Comparison of ENCODE assay signal across 14 mouse cellular contexts in genomic region chr2:120158016-120158415, GRCm38 (mm10). TPM values are rescaled to one million over a fixed set of nuclear protein-coding genes. Genes with fewer than 3 reads are reported as not detected.
DNase-seq lines count a peak whose midpoint lies in the region; ATAC-seq and TF ChIP-seq lines count a peak whose summit lies in the region.
"Had no signal": no experiment of that assay in that cellular context is flagged by ENCODE, and none has a peak within 500 bp of the region (broad histone marks: within the 10 kb centered on the region; RNA-seq: fewer than 3 reads in every experiment).

No protein-coding gene starts in this region.

- no peak for ATAC-seq in intestine, postnatal 0 days
- ATAC-seq in intestine, embryonic 15.5 days: no peak
- ATAC-seq in liver, postnatal 0 days: no peak
- no peak for ATAC-seq in inflammation-experienced regulatory T-cells, adult 6 months

- no peak overlapping the region for H3K9ac ChIP-seq in intestine, postnatal 0 days (ENCODE audit: low read depth, low read length)
- H3K9ac ChIP-seq in intestine, embryonic 15.5 days: no peak overlapping the region
- no peak overlapping the region for H3K9ac ChIP-seq in liver, postnatal 0 days (replicated peaks)
- H3K9ac ChIP-seq: hindbrain, embryonic 15.5 days had no signal

- no peaks in the 10 kb centered on the region for H3K4me1 ChIP-seq in intestine, postnatal 0 days (replicated peaks; ENCODE audit: control insufficient read depth, insufficient read depth, low read length)
- H3K4me1 ChIP-seq in intestine, embryonic 15.5 days (replicated peaks): no peaks in the 10 kb centered on the region
- H3K4me1 ChIP-seq in spleen, adult 2 months (ENCODE audit: control insufficient read depth, insufficient read depth, insufficient read length): no peaks in the 10 kb centered on the region; the same call in 1 of the 2 replicates
- peaks cover 11% of the 10 kb centered on the region; the same call in 1 of the 2 replicates for H3K4me1 ChIP-seq in liver, postnatal 0 days (ENCODE audit: insufficient read depth)

- no peak overlapping the region for H3K4me3 ChIP-seq in intestine, postnatal 0 days (ENCODE audit: low read depth, low read length)
- no peak overlapping the region for H3K4me3 ChIP-seq in intestine, embryonic 15.5 days (replicated peaks)
- H3K4me3 ChIP-seq in spleen, adult 2 months (ENCODE audit: extremely low read depth, insufficient read depth, insufficient read length): no peak overlapping the region
- H3K4me3 ChIP-seq in liver, postnatal 0 days (ENCODE audit: low read depth, low read length): no peak overlapping the region
- H3K4me3 ChIP-seq: erythroblast, embryonic 14.5 days; hindbrain, embryonic 15.5 days had no signal

- no peak for DNase-seq in spleen, adult 2 months (ENCODE audit: low read depth in 1 of 2, low spot score in 2 of 2)
- DNase-seq in spleen, adult 18-20 months: no peak
- no peak for DNase-seq in liver, postnatal 0 days
- peak; percentile 51 for DNase-seq in thymus, postnatal 4 days
- no peak for DNase-seq in left cerebral cortex, adult 9 months (ENCODE audit: low spot score in 2 of 2)
- DNase-seq: adrenal gland, postnatal 25 days; cerebellum, adult 9-10 months; gastrocnemius, postnatal 25 days; right cerebral cortex, adult 18-20 months had no signal

- no peak for TF ChIP-seq EP300 in liver, postnatal 0 days (IDR thresholded peaks at IDR 0.05; ENCODE audit: low read depth)

- peak; percentile 65 for TF ChIP-seq CTCF in intestine, postnatal 0 days (IDR thresholded peaks at IDR 0.05; ENCODE audit: low read depth)
- peak; percentile 1; the same call in 1 of the 2 replicates for TF ChIP-seq CTCF in spleen, adult 2 months (IDR thresholded peaks at IDR 0.05; ENCODE audit: extremely low read depth, insufficient read depth, insufficient read length, insufficient replicate concordance)
- TF ChIP-seq CTCF in liver, postnatal 0 days (IDR thresholded peaks at IDR 0.05; ENCODE audit: low read depth): peak; percentile 56

- no peak overlapping the region for H3K4me2 ChIP-seq in intestine, postnatal 0 days (replicated peaks; ENCODE audit: low read depth)
- H3K4me2 ChIP-seq in intestine, embryonic 15.5 days (replicated peaks): no peak overlapping the region
- no peak overlapping the region for H3K4me2 ChIP-seq in liver, postnatal 0 days (ENCODE audit: low read depth, low read length)
- H3K4me2 ChIP-seq: hindbrain, embryonic 15.5 days had no signal

- no peak for TF ChIP-seq POLR2A in spleen, adult 2 months (IDR thresholded peaks at IDR 0.05; ENCODE audit: low read depth, low read length)

- H3K27me3 ChIP-seq in intestine, postnatal 0 days (replicated peaks; ENCODE audit: control insufficient read depth, insufficient read depth, low read length): no peaks in the 10 kb centered on the region
- no peaks in the 10 kb centered on the region for H3K27me3 ChIP-seq in intestine, embryonic 15.5 days (replicated peaks)
- H3K27me3 ChIP-seq in spleen, adult 2 months (ENCODE audit: control insufficient read depth, insufficient read depth, low read length): no peaks in the 10 kb centered on the region
- H3K27me3 ChIP-seq in liver, postnatal 0 days (ENCODE audit: insufficient read depth, low read length): no peaks in the 10 kb centered on the region
- H3K27me3 ChIP-seq: hindbrain, embryonic 15.5 days had no signal

- WGBS in intestine, postnatal 0 days: 55% methylated on average over 5 of the region's 5 CpGs
- 53% methylated on average over 5 of the region's 5 CpGs for WGBS in intestine, embryonic 15.5 days
- 37% methylated on average over 5 of the region's 5 CpGs for WGBS in spleen, adult 2 months
- 33% methylated on average over 5 of the region's 5 CpGs for WGBS in liver, postnatal 0 days (ENCODE audit: insufficient replicate concordance)

- H3K36me3 ChIP-seq in intestine, postnatal 0 days (ENCODE audit: control insufficient read depth, insufficient read depth): no peaks in the 10 kb centered on the region
- H3K36me3 ChIP-seq in intestine, embryonic 15.5 days: no peaks in the 10 kb centered on the region
- no peaks in the 10 kb centered on the region for H3K36me3 ChIP-seq in spleen, adult 2 months (ENCODE audit: control insufficient read depth, insufficient read depth, low read length)
- H3K36me3 ChIP-seq in liver, postnatal 0 days (replicated peaks; ENCODE audit: insufficient read depth, low read length): no peaks in the 10 kb centered on the region
- H3K36me3 ChIP-seq: hindbrain, embryonic 15.5 days had no signal

- no peaks in the 10 kb centered on the region for H3K9me3 ChIP-seq in intestine, postnatal 0 days (ENCODE audit: control insufficient read depth)
- H3K9me3 ChIP-seq in intestine, embryonic 15.5 days: no peaks in the 10 kb centered on the region
- H3K9me3 ChIP-seq in liver, postnatal 0 days (ENCODE audit: low read length): no peaks in the 10 kb centered on the region
- H3K9me3 ChIP-seq: hindbrain, embryonic 15.5 days had no signal

- no peak overlapping the region for H3K27ac ChIP-seq in intestine, postnatal 0 days (ENCODE audit: low read depth, low read length)
- H3K27ac ChIP-seq in intestine, embryonic 15.5 days: no peak overlapping the region
- H3K27ac ChIP-seq in spleen, adult 2 months (ENCODE audit: insufficient read depth, low read length): no peak overlapping the region
- H3K27ac ChIP-seq in liver, postnatal 0 days (ENCODE audit: low read depth): no peak overlapping the region
- H3K27ac ChIP-seq: hindbrain, embryonic 15.5 days had no signal

RNA-seq across cellular contexts. Expression of gene Ehd4, which starts 3.6 kb away (rescaled TPM):
- polyA plus RNA-seq in intestine, postnatal 0 days (2015; fragmentation: Nextera tagmentation; extraction: Ambion mirVana): 70.0 and 74.9 TPM in 2 replicates
- 50.0 and 50.1 TPM in 2 replicates for polyA plus RNA-seq in intestine, embryonic 15.5 days (2015; fragmentation: Nextera tagmentation; extraction: Ambion mirVana)
- 32.0 and 35.4 TPM in 2 replicates for polyA plus RNA-seq in spleen, adult 2 months (2012; rRNA removed)
- 20.8 and 29.2 TPM in 2 replicates for polyA plus RNA-seq in liver, postnatal 0 days (2015; fragmentation: Nextera tagmentation; extraction: Ambion mirVana)
- polyA plus RNA-seq in inflammation-experienced regulatory T-cells, adult 6 months (2017; shearing (Covaris generic)): 10 to 100 TPM in 1 of 3 experiments, 1 to 10 TPM in 2; 2.9 to 16.2 (median 3.9) TPM

Comparison
In these comparisons a context has a peak if more than half of its experiments do, and no peak if none do; other contexts are left out.
1. CTCF ChIP-seq: peak in every context shown above with its lines; median percentile 65 in intestine, postnatal 0 days; 56 in liver, postnatal 0 days; 1 in spleen, adult 2 months.